Mouse (Mus musculus): Measurements from ENCODE around the gene Upk1a. TPM values are rescaled to one million over a fixed set of nuclear protein-coding genes. Genes with fewer than 3 reads are reported as not detected.
A peak's percentile ranks its signal among the peaks of the same experiment; 100 is the strongest.

The Upk1a gene
- polyA plus RNA-seq, 1 experiment from 2014 or later: 0.67 TPM

GRCm38 (mm10) chr7:30626647-30627046 lies 14.0 kb upstream of the Upk1a start:
- no peak overlapping the region for H3K27ac ChIP-seq (ENCODE audit: low read depth, low read length)
- DNase-seq (ENCODE audit: low spot score, missing footprints): no peak
- H3K4me1 ChIP-seq (ENCODE audit: control insufficient read depth, insufficient read depth, low read length): peaks cover 6% of the 10 kb centered on the region
- peaks cover 5% of the 10 kb centered on the region; the same call in 1 of the 2 replicates for H3K27me3 ChIP-seq (ENCODE audit: control insufficient read depth, insufficient read depth, low read length)
- peak overlapping the region; percentile 62 for H3K4me3 ChIP-seq (ENCODE audit: low read depth, low read length)
- H3K9me3 ChIP-seq (ENCODE audit: control insufficient read depth, low read length): no peaks in the 10 kb centered on the region
- no peak overlapping the region for H3K4me2 ChIP-seq
- 0 out of 2 replicates have a peak, but pooled peaks have one; percentile 6 for ATAC-seq (ENCODE audit: low FRiP score)
- 85% methylated on average over 5 of the region's 5 CpGs for WGBS
- H3K36me3 ChIP-seq (ENCODE audit: control insufficient read depth, insufficient read depth, low read length): peaks cover 8% of the 10 kb centered on the region
- H3K9ac ChIP-seq (ENCODE audit: low read length): no peak overlapping the region

- ATAC-seq (ENCODE audit: low FRiP score) (peak; percentile 92), DNase-seq (ENCODE audit: low spot score, missing footprints) (peak; percentile 99)
- Histone ChIP-seq H3K4me3 (ENCODE audit: low read depth, low read length) (peak within 1 kb of the TSS; percentile 62), H3K27ac (ENCODE audit: low read depth, low read length) (no peak within 1 kb of the TSS), H3K9me3 (ENCODE audit: control insufficient read depth, low read length) (no peaks in the 10 kb centered on the region), H3K36me3 (ENCODE audit: control insufficient read depth, insufficient read depth, low read length) (peaks cover 8% of the 10 kb centered on the region), H3K4me1 (ENCODE audit: control insufficient read depth, insufficient read depth, low read length) (peaks cover 6% of the 10 kb centered on the region), H3K27me3 (ENCODE audit: control insufficient read depth, insufficient read depth, low read length) (peaks cover 3% of the 10 kb centered on the region; the same call in 1 of the 2 replicates), H3K4me2 (peak within 1 kb of the TSS; percentile 87), H3K9ac (ENCODE audit: low read length) (peak within 1 kb of the TSS; percentile 81)
- 2% methylated on average over 44 of the region's 44 CpGs for WGBS
Observed at GRCm38 (mm10) chr7:30625530-30626384, 13.1 kb upstream of the Upk1a start, which contains the start of gene Cox6b1. Gene Cox6b1, minus strand, starts transcription at chr7:30626151.

- no peak overlapping the region for H3K27ac ChIP-seq (ENCODE audit: low read depth, low read length)
- peaks cover 14% of the 10 kb centered on the region for H3K36me3 ChIP-seq (ENCODE audit: control insufficient read depth, insufficient read depth, low read length)
- no peaks in the 10 kb centered on the region for H3K4me1 ChIP-seq (ENCODE audit: control insufficient read depth, insufficient read depth, low read length)
- H3K4me3 ChIP-seq (ENCODE audit: low read depth, low read length): no peak overlapping the region
- H3K27me3 ChIP-seq (ENCODE audit: control insufficient read depth, insufficient read depth, low read length): no peaks in the 10 kb centered on the region
- ATAC-seq (ENCODE audit: low FRiP score) (no peak), DNase-seq (ENCODE audit: low spot score, missing footprints) (peak; percentile 73)
- 87% methylated on average over 3 of the region's 3 CpGs for WGBS
- H3K9ac ChIP-seq (ENCODE audit: low read length): no peak overlapping the region
- H3K9me3 ChIP-seq (ENCODE audit: control insufficient read depth, low read length): no peaks in the 10 kb centered on the region
- no peak overlapping the region for H3K4me2 ChIP-seq
Observed at GRCm38 (mm10) chr7:30619202-30619601, 6.6 kb upstream of the Upk1a start.

GRCm38 (mm10) chr7:30618658-30619057 lies 6.0 kb upstream of the Upk1a start:
- Histone ChIP-seq H3K4me3 (ENCODE audit: low read depth, low read length) (no peak overlapping the region), H3K9me3 (ENCODE audit: control insufficient read depth, low read length) (no peaks in the 10 kb centered on the region), H3K27me3 (ENCODE audit: control insufficient read depth, insufficient read depth, low read length) (no peaks in the 10 kb centered on the region), H3K4me2 (no peak overlapping the region), H3K9ac (ENCODE audit: low read length) (no peak overlapping the region), H3K4me1 (ENCODE audit: control insufficient read depth, insufficient read depth, low read length) (no peaks in the 10 kb centered on the region), H3K27ac (ENCODE audit: low read depth, low read length) (no peak overlapping the region), H3K36me3 (ENCODE audit: control insufficient read depth, insufficient read depth, low read length) (peaks cover 13% of the 10 kb centered on the region)
- DNase-seq (ENCODE audit: low spot score, missing footprints): peak; percentile 57
- WGBS: 96% methylated on average over 9 of the region's 9 CpGs
- no peak for ATAC-seq (ENCODE audit: low FRiP score)

- no peak overlapping the region for H3K4me3 ChIP-seq (ENCODE audit: low read depth, low read length)
- no peak overlapping the region for H3K4me2 ChIP-seq
- no peak overlapping the region for H3K27ac ChIP-seq (ENCODE audit: low read depth, low read length)
- H3K27me3 ChIP-seq (ENCODE audit: control insufficient read depth, insufficient read depth, low read length): no peaks in the 10 kb centered on the region
- H3K9me3 ChIP-seq (ENCODE audit: control insufficient read depth, low read length): no peaks in the 10 kb centered on the region
- H3K36me3 ChIP-seq (ENCODE audit: control insufficient read depth, insufficient read depth, low read length): peaks cover 7% of the 10 kb centered on the region; the same call in 1 of the 2 replicates
- H3K4me1 ChIP-seq (ENCODE audit: control insufficient read depth, insufficient read depth, low read length): no peaks in the 10 kb centered on the region
- no peak overlapping the region for H3K9ac ChIP-seq (ENCODE audit: low read length)
- ATAC-seq (ENCODE audit: low FRiP score) (0 out of 2 replicates have a peak, but pooled peaks have one; percentile 33), DNase-seq (ENCODE audit: low spot score, missing footprints) (no peak)
- 63% methylated on average over 5 of the region's 5 CpGs for WGBS
Observed at GRCm38 (mm10) chr7:30615049-30615760, 2.6 kb upstream of the Upk1a start.

GRCm38 (mm10) chr7:30614454-30614853 lies 1.8 kb upstream of the Upk1a start:
- no peaks in the 10 kb centered on the region for H3K4me1 ChIP-seq (ENCODE audit: control insufficient read depth, insufficient read depth, low read length)
- H3K36me3 ChIP-seq (ENCODE audit: control insufficient read depth, insufficient read depth, low read length): peaks cover 7% of the 10 kb centered on the region; the same call in 1 of the 2 replicates
- ATAC-seq (ENCODE audit: low FRiP score): no peak
- H3K27me3 ChIP-seq (ENCODE audit: control insufficient read depth, insufficient read depth, low read length): no peaks in the 10 kb centered on the region
- no peak overlapping the region for H3K4me2 ChIP-seq
- H3K27ac ChIP-seq (ENCODE audit: low read depth, low read length): no peak overlapping the region
- no peak for DNase-seq (ENCODE audit: low spot score, missing footprints)
- H3K9me3 ChIP-seq (ENCODE audit: control insufficient read depth, low read length): no peaks in the 10 kb centered on the region
- H3K4me3 ChIP-seq (ENCODE audit: low read depth, low read length): no peak overlapping the region
- WGBS: 78% methylated on average over 2 of the region's 2 CpGs
- H3K9ac ChIP-seq (ENCODE audit: low read length): no peak overlapping the region

- H3K4me2 ChIP-seq: no peak overlapping the region
- no peak overlapping the region for H3K9ac ChIP-seq (ENCODE audit: low read length)
- DNase-seq (ENCODE audit: low spot score, missing footprints) (peak; percentile 93), ATAC-seq (ENCODE audit: low FRiP score) (peak; percentile 42; the same call in 1 of the 2 replicates)
- WGBS: 24% methylated on average over 14 of the region's 14 CpGs
- no peaks in the 10 kb centered on the region for H3K9me3 ChIP-seq (ENCODE audit: control insufficient read depth, low read length)
- no peak overlapping the region for H3K27ac ChIP-seq (ENCODE audit: low read depth, low read length)
- H3K4me1 ChIP-seq (ENCODE audit: control insufficient read depth, insufficient read depth, low read length): no peaks in the 10 kb centered on the region
- H3K36me3 ChIP-seq (ENCODE audit: control insufficient read depth, insufficient read depth, low read length): peaks cover 7% of the 10 kb centered on the region; the same call in 1 of the 2 replicates
- H3K27me3 ChIP-seq (ENCODE audit: control insufficient read depth, insufficient read depth, low read length): no peaks in the 10 kb centered on the region
- no peak overlapping the region for H3K4me3 ChIP-seq (ENCODE audit: low read depth, low read length)
Observed at GRCm38 (mm10) chr7:30613529-30614112, 974 bp upstream of the Upk1a start.

- Histone ChIP-seq H3K4me3 (ENCODE audit: low read depth, low read length) (no peak overlapping the region), H3K9me3 (ENCODE audit: control insufficient read depth, low read length) (no peaks in the 10 kb centered on the region), H3K9ac (ENCODE audit: low read length) (no peak overlapping the region), H3K27ac (ENCODE audit: low read depth, low read length) (no peak overlapping the region), H3K27me3 (ENCODE audit: control insufficient read depth, insufficient read depth, low read length) (no peaks in the 10 kb centered on the region), H3K4me2 (no peak overlapping the region), H3K4me1 (ENCODE audit: control insufficient read depth, insufficient read depth, low read length) (no peaks in the 10 kb centered on the region), H3K36me3 (ENCODE audit: control insufficient read depth, insufficient read depth, low read length) (no peaks in the 10 kb centered on the region)
- ATAC-seq (ENCODE audit: low FRiP score) (no peak), DNase-seq (ENCODE audit: low spot score, missing footprints) (no peak)
- 55% methylated on average over 7 of the region's 7 CpGs for whole genome bisulfite sequencing
Observed at GRCm38 (mm10) chr7:30610043-30610442, 2.6 kb downstream of the Upk1a start.
